Mouse (Mus musculus) C2C12 (cell line): ENCODE results near the gene Spin2c. TPM values are rescaled to one million over a fixed set of nuclear protein-coding genes. Genes with fewer than 3 reads are reported as not detected.

Source experiments
- H3K27me3 ChIP-seq: one replicate; pipeline ENCODE4 v1.6.1; 2011; ENCODE audit not compliant: control insufficient read depth, insufficient read depth, insufficient read length
- H3K36me3 ChIP-seq: one replicate; pipeline ENCODE4 v1.6.1; 2011; ENCODE audit not compliant: control insufficient read depth, insufficient read depth
- H3K4me3 ChIP-seq: one replicate; pipeline ENCODE4 v1.5.1; 2011; ENCODE audit warnings: mild to moderate bottlenecking, control low read depth; ENCODE audit not compliant: poor library complexity, insufficient read depth, severe bottlenecking
- H3K79me2 ChIP-seq: one replicate; pipeline ENCODE4 v1.6.1; 2011; ENCODE audit not compliant: control insufficient read depth, insufficient read depth
- H3K79me3 ChIP-seq: one replicate; pipeline ENCODE4 v1.6.1; 2011; ENCODE audit warnings: low read depth, control low read depth
- H3ac ChIP-seq: one replicate; pipeline ENCODE3; 2011; ENCODE audit warnings: low read depth; ENCODE audit not compliant: control insufficient read depth, insufficient read length
- CEBPB ChIP-seq: IDR thresholded peaks from one replicate; pipeline ENCODE4 v1.6.1; 2011; ENCODE audit warnings: low read depth, mild to moderate bottlenecking, control low read depth, moderate library complexity
- CTCF ChIP-seq: IDR thresholded peaks from one replicate; pipeline ENCODE4 v1.5.1; 2011; ENCODE audit not compliant: control insufficient read depth, insufficient read depth, insufficient read length
- FOSL1 ChIP-seq: IDR thresholded peaks from one replicate; pipeline ENCODE4 v1.8.0; 2011; ENCODE audit warnings: mild to moderate bottlenecking, low read length; ENCODE audit not compliant: poor library complexity, insufficient read depth, severe bottlenecking
- MAX ChIP-seq: IDR thresholded peaks from one replicate; pipeline ENCODE4 v1.6.1; 2011; ENCODE audit warnings: mild to moderate bottlenecking, control low read depth
- MYOD1 ChIP-seq: IDR thresholded peaks from one replicate; pipeline ENCODE4 v1.6.1; 2011; ENCODE audit warnings: low read depth; ENCODE audit not compliant: control insufficient read depth, insufficient read length
- MYOG ChIP-seq: IDR thresholded peaks from one replicate; pipeline ENCODE4 v1.6.1; 2011; ENCODE audit not compliant: control insufficient read depth, insufficient read length; ENCODE audit errors: extremely low read depth
- USF1 ChIP-seq: IDR thresholded peaks from one replicate; pipeline ENCODE4 v1.6.1; 2011; ENCODE audit warnings: low read depth, mild to moderate bottlenecking, control low read depth, moderate library complexity
- long read RNA-seq, 2 experiments: library from polyadenylated mRNA; unstranded; transcript quantifications; one replicate each; pipeline ENCODE4 v2.0.0; 2019 to 2020
- polyA plus RNA-seq: library from polyadenylated mRNA; unstranded; fragments of >200 nt; fragmentation: generic; extraction: Trizol; gene quantifications from one replicate; pipeline ENCODE4 v1.2.1, GENCODE M21; 2012; ENCODE audit warnings: missing spikeins

Spin2c gene
- 0.67 TPM for polyA plus RNA-seq
- long read RNA-seq, experiment 1, partial matches to known transcripts: 0 of 1 reads
- long read RNA-seq, experiment 1, other reads (novel, unspliced or antisense): 0 of 1 reads
- long read RNA-seq, experiment 2: 0 reads

- H3K4me3 ChIP-seq: no peak within 1 kb of the TSS
- TF ChIP-seq MYOG (no peak), CEBPB (no peak), MAX (no peak), FOSL1 (no peak), USF1 (no peak), CTCF (no peak), MYOD1 (no peak)
- H3K27me3 ChIP-seq: no peaks in the 10 kb centered on the region
- H3K79me3 ChIP-seq: no peaks in the 10 kb centered on the region
- no peak within 1 kb of the TSS for H3ac ChIP-seq
- H3K79me2 ChIP-seq: no peaks in the 10 kb centered on the region
- no peaks in the 10 kb centered on the region for H3K36me3 ChIP-seq
Measured at GRCm38 (mm10) chrX:153831951-153832561, at the start of gene Spin2c. Spin2c (plus strand) TSS chrX:153832225.

GRCm38 (mm10) chrX:153832606-153833005 is 581 bp downstream of the Spin2c start:
- H3K4me3 ChIP-seq: no peak overlapping the region
- H3ac ChIP-seq: no peak overlapping the region
- no peak for TF ChIP-seq CEBPB
- no peak for TF ChIP-seq MYOG

More at GRCm38 (mm10) chrX:153832606-153833005, 581 bp downstream of the Spin2c start:
- Histone ChIP-seq H3K27me3 (no peaks in the 10 kb centered on the region), H3K79me2 (no peaks in the 10 kb centered on the region), H3K36me3 (no peaks in the 10 kb centered on the region), H3K79me3 (no peaks in the 10 kb centered on the region)

Other genes with a start within 250 kb of the Spin2c start
- 0.08 TPM for gene Kctd12b, start 135.8 kb upstream of the Spin2c start, polyA plus RNA-seq
- gene Nbdy, start 108.6 kb upstream of the Spin2c start, polyA plus RNA-seq: 58.2 TPM
- gene Samt1, start 180.4 kb downstream of the Spin2c start, polyA plus RNA-seq: 0.06 TPM
- gene 4921511M17Rik, start 201.6 kb downstream of the Spin2c start, polyA plus RNA-seq: 0.06 TPM
- gene Gm10057, start 222.8 kb downstream of the Spin2c start, polyA plus RNA-seq: not detected